Mouse (Mus musculus): ENCODE results near the gene Gm42957. TPM values are rescaled to one million over a fixed set of nuclear protein-coding genes. Genes with fewer than 3 reads are reported as not detected.
A peak's percentile ranks its signal among the peaks of the same experiment; 100 is the strongest.
"Not testable (repeated sequence)": the region's sequence is repeated elsewhere in the genome, so short reads cannot be mapped to it uniquely, and the experiment has no call there.

Gene Gm42957
- polyA plus RNA-seq, 1 experiment from 2014 or later = 0.04 TPM

DNA sequence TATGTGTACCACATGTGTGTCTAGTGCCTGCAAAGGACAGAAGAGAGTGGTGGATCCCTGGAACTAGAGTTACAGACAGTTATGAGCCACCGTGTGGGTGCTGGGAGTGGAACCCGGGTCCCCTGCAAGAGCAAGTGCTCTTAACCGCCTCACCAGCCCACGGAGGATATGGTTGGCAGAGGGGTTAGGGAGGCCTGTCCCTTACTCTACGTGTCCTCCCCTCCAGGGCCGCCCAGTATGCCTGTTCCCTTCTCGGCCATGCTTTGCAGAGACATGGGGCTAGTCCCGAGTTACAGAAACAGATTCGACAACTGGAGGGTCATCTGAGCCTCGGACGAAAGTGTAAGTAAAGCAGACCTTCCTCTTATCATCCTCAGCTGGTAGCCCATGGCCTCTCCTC, 1.2 kb downstream of the Gm42957 start:
- no peaks in the 10 kb centered on the region for H3K9me3 ChIP-seq (ENCODE audit: control insufficient read depth, low read length)
- DNase-seq (ENCODE audit: low spot score, missing footprints) (no peak), ATAC-seq (ENCODE audit: low FRiP score) (no peak)
- H3K9ac ChIP-seq (ENCODE audit: low read length) = peak overlapping the region; percentile 80
- peak overlapping the region; percentile 56 for H3K4me3 ChIP-seq (ENCODE audit: low read depth, low read length)
- 69% methylated on average over 11 of the region's 11 CpGs for WGBS
- H3K4me2 ChIP-seq = peak overlapping the region; percentile 88
- H3K36me3 ChIP-seq (ENCODE audit: control insufficient read depth, insufficient read depth, low read length) = peaks cover 7% of the 10 kb centered on the region; the same call in 1 of the 2 replicates
- peaks cover 3% of the 10 kb centered on the region; the same call in 1 of the 2 replicates for H3K4me1 ChIP-seq (ENCODE audit: control insufficient read depth, insufficient read depth, low read length)
- H3K27me3 ChIP-seq (ENCODE audit: control insufficient read depth, insufficient read depth, low read length) = no peaks in the 10 kb centered on the region
- no peak overlapping the region for H3K27ac ChIP-seq (ENCODE audit: low read depth, low read length)

DNA sequence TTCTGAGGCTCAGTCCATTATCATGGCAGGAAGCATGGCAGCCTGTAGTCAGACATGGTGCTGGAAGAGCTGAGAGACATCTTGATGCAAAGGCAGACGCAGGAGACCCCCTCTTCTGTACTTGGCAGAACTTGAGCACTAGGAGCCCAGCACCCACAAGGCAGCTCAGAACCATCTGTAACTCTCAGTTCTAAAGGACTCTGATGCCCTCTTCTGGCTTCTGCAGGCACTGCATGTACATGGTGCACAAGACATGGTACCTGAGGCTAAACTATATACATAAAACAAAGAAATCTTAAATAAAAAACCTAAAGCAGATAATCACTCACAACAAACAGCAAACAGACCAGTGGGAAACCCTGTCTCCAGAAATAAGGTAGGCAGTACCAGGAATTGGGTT, 3.9 kb downstream of the Gm42957 start:
- Histone ChIP-seq H3K9me3 (ENCODE audit: control insufficient read depth, low read length) (no peaks in the 10 kb centered on the region), H3K27me3 (ENCODE audit: control insufficient read depth, insufficient read depth, low read length) (no peaks in the 10 kb centered on the region), H3K4me3 (ENCODE audit: low read depth, low read length) (no peak overlapping the region), H3K4me1 (ENCODE audit: control insufficient read depth, insufficient read depth, low read length) (peaks cover 3% of the 10 kb centered on the region; the same call in 1 of the 2 replicates), H3K4me2 (no peak overlapping the region), H3K27ac (ENCODE audit: low read depth, low read length) (no peak overlapping the region), H3K36me3 (ENCODE audit: control insufficient read depth, insufficient read depth, low read length) (peaks cover 6% of the 10 kb centered on the region; the same call in 1 of the 2 replicates), H3K9ac (ENCODE audit: low read length) (no peak overlapping the region)
- DNase-seq (ENCODE audit: low spot score, missing footprints) = peak; percentile 89
- no peak for ATAC-seq (ENCODE audit: low FRiP score)
- 69% methylated on average over 1 of the region's 1 CpGs for WGBS

DNA sequence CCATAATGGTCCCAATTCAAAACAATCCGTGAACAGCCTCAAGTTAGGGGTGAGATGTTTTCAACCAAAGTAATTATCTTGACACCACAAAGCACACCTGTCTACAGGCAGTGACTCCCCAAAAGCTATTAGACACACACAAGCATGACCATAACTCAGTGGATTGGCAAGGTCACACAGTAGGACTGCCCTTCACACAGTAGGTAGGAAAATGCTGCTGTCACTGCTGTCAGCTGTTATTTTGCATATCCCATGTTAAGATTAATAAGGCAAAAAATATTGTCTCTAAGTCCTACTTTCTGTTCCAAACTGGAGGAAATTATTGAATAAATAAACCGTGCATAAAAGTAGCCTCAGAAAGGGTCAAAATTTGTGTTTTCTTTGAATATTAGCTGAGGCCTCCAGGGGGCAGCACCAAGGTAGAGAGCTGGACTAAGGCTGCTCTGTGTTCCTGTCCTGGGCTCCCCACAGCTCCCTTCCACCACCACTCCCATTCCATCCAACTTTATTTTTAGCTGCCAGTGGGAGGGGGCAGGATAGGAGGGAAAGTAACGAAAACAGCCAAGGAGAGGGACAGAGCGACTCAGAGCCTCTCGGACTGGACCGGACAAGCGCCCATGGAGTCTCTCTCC, 9.9 kb downstream of the Gm42957 start, which contains the start of gene Itga10:
Gene Itga10 (plus strand): TSS at position 567 of the 632 bp plus-strand sequence.
- Histone ChIP-seq H3K27me3 (ENCODE audit: control insufficient read depth, insufficient read depth, low read length) (no peaks in the 10 kb centered on the region), H3K27ac (ENCODE audit: low read depth, low read length) (no peak within 1 kb of the TSS), H3K9me3 (ENCODE audit: control insufficient read depth, low read length) (no peaks in the 10 kb centered on the region), H3K4me3 (ENCODE audit: low read depth, low read length) (no peak within 1 kb of the TSS), H3K36me3 (ENCODE audit: control insufficient read depth, insufficient read depth, low read length) (peaks cover 3% of the 10 kb centered on the region; the same call in 1 of the 2 replicates), H3K9ac (ENCODE audit: low read length) (no peak within 1 kb of the TSS), H3K4me2 (no peak within 1 kb of the TSS), H3K4me1 (ENCODE audit: control insufficient read depth, insufficient read depth, low read length) (no peaks in the 10 kb centered on the region)
- DNase-seq (ENCODE audit: low spot score, missing footprints) = peak; percentile 86
- WGBS = 65% methylated on average over 7 of the region's 7 CpGs
- ATAC-seq (ENCODE audit: low FRiP score) = 0 out of 2 replicates have a peak, but pooled peaks have one; percentile 38

DNA sequence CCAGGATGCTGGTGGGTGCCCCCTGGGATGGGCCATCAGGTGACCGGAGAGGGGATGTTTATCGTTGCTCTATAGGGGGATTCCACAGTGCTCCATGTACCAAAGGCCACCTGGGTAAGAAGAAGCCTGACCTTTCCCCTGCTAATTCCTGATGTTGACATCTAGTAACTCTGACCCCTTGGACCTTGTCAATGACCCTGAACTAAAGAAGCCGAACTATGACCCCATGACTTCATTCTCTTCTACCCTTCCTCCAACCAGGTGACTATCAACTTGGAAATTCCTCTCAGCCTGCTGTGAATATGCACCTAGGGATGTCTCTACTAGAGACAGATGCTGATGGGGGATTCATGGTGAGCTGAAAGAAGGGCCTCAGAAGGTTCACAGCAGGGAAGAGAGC, 12.1 kb downstream of the Gm42957 start:
- ATAC-seq (ENCODE audit: low FRiP score) (no peak), DNase-seq (ENCODE audit: low spot score, missing footprints) (no peak)
- Histone ChIP-seq H3K4me1 (ENCODE audit: control insufficient read depth, insufficient read depth, low read length) (no peaks in the 10 kb centered on the region), H3K4me3 (ENCODE audit: low read depth, low read length) (no peak overlapping the region), H3K9me3 (ENCODE audit: control insufficient read depth, low read length) (no peaks in the 10 kb centered on the region), H3K27ac (ENCODE audit: low read depth, low read length) (no peak overlapping the region), H3K4me2 (no peak overlapping the region), H3K36me3 (ENCODE audit: control insufficient read depth, insufficient read depth, low read length) (peaks cover 3% of the 10 kb centered on the region; the same call in 1 of the 2 replicates), H3K27me3 (ENCODE audit: control insufficient read depth, insufficient read depth, low read length) (no peaks in the 10 kb centered on the region), H3K9ac (ENCODE audit: low read length) (no peak overlapping the region)
- WGBS = 68% methylated on average over 3 of the region's 3 CpGs

DNA sequence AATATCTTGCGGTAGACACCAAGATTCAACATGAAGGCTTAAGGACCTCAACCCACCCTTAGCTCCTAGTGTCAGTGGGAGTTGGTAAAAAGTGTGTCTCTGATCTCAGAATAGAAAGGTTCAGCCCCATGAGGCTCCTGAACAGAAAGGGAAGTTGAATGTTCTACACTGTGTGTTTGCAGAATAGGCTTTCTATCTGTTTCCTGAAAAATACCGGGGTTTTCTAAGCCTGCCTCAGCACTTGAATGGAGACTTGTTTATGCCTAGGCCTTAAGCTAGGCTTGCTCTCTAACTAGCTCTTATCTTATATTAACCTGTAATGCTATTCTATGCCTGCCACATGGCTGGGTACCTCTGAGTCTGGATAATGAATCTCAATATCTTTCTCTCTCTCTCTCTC, 25.6 kb downstream of the Gm42957 start:
- Histone ChIP-seq H3K9ac (ENCODE audit: low read length) (no peak overlapping the region), H3K27me3 (ENCODE audit: control insufficient read depth, insufficient read depth, low read length) (no peaks in the 10 kb centered on the region), H3K4me1 (ENCODE audit: control insufficient read depth, insufficient read depth, low read length) (peaks cover 3% of the 10 kb centered on the region; the same call in 1 of the 2 replicates), H3K4me3 (ENCODE audit: low read depth, low read length) (no peak overlapping the region), H3K27ac (ENCODE audit: low read depth, low read length) (no peak overlapping the region), H3K36me3 (ENCODE audit: control insufficient read depth, insufficient read depth, low read length) (no peaks in the 10 kb centered on the region), H3K4me2 (no peak overlapping the region), H3K9me3 (ENCODE audit: control insufficient read depth, low read length) (no peaks in the 10 kb centered on the region)
- ATAC-seq (ENCODE audit: low FRiP score) = no peak
- no peak for DNase-seq (ENCODE audit: low spot score, missing footprints)
- 86% methylated on average over 2 of the region's 2 CpGs for WGBS

DNA sequence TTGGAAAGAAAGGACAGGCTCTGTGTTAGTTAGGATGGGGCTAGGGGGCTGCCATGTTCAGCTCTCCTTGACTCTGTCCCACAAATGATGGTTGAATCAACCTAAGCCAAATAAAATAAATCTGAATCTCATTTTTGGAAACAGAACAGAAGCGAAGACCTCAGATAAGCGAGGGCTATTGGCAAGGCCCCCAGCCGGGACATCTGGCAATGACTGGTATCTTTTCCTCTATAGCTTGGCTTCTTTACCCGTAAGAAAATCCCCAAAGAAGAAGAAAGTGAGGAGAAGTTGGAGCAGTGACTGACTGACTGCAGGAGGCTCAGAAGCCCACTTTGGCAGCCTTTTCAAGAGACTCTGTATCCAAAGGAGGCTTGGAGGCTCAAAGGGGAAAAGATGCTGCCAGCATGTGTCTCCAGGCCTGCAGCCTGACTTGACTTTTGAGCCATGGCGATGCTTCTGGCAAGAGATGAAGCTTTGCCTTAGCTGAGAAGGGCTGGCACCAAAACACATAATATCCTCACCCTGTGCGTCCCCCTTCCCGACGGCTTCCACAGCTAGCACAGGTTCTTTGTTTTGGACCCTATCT, 27.6 kb downstream of the Gm42957 start:
- H3K4me3 ChIP-seq (ENCODE audit: low read depth, low read length) = peak overlapping the region; percentile 12; the same call in 1 of the 2 replicates
- peak overlapping the region; percentile 52 for H3K9ac ChIP-seq (ENCODE audit: low read length)
- ATAC-seq (ENCODE audit: low FRiP score) = no peak
- H3K4me1 ChIP-seq (ENCODE audit: control insufficient read depth, insufficient read depth, low read length) = peaks cover 3% of the 10 kb centered on the region; the same call in 1 of the 2 replicates
- H3K9me3 ChIP-seq (ENCODE audit: control insufficient read depth, low read length) = no peaks in the 10 kb centered on the region
- no peak overlapping the region for H3K27ac ChIP-seq (ENCODE audit: low read depth, low read length)
- WGBS = 49% methylated on average over 8 of the region's 8 CpGs
- no peaks in the 10 kb centered on the region for H3K27me3 ChIP-seq (ENCODE audit: control insufficient read depth, insufficient read depth, low read length)
- no peaks in the 10 kb centered on the region for H3K36me3 ChIP-seq (ENCODE audit: control insufficient read depth, insufficient read depth, low read length)
- H3K4me2 ChIP-seq = peak overlapping the region; percentile 44
- no peak for DNase-seq (ENCODE audit: low spot score, missing footprints)

DNA sequence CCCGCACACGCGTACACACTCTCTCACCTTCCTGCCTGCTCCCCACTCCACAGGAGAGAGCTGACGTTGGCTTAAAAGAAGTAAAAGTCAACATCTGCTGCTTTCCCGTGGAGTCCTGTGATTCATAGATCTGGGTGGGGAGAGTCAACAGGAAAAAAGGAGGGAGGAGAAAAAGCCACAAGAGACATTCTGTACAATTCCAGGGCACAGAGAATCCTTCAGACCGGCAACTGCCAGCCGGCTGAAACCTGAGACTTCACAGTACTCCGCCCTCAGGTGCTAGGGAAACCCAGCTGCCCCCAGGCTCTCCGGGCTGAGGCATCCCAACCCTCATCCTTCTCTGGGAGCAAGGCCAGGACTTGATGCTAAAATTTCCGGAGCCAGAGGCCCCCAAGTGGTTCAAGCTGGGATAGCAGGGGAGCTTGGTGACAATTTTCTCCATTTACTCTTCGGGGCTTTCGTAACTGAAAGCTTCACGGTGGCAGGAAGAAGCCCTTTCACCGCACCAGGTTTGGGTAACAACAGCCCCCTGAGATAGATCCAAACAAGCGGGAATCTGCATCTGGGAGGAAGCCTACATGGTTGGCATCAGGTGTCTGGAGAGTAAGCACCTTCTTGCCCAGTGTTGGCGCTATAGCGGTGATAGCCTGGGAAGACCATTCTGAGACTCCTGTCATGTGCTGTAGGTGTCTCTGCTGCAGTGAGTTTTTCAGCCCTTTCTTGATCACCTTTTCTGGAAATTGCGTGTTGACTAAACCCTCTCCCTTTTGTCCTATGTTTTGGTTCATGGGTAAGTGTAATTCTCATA, 28.4 kb downstream of the Gm42957 start:
- Histone ChIP-seq H3K4me1 (ENCODE audit: control insufficient read depth, insufficient read depth, low read length) (peaks cover 3% of the 10 kb centered on the region; the same call in 1 of the 2 replicates), H3K27ac (ENCODE audit: low read depth, low read length) (no peak overlapping the region), H3K9me3 (ENCODE audit: control insufficient read depth, low read length) (no peaks in the 10 kb centered on the region), H3K27me3 (ENCODE audit: control insufficient read depth, insufficient read depth, low read length) (no peaks in the 10 kb centered on the region), H3K9ac (ENCODE audit: low read length) (peak overlapping the region; percentile 52), H3K36me3 (ENCODE audit: control insufficient read depth, insufficient read depth, low read length) (no peaks in the 10 kb centered on the region), H3K4me2 (peak overlapping the region; percentile 44), H3K4me3 (ENCODE audit: low read depth, low read length) (peak overlapping the region; percentile 12; the same call in 1 of the 2 replicates)
- WGBS = 5% methylated on average over 18 of the region's 18 CpGs
- peak; percentile 83 for ATAC-seq (ENCODE audit: low FRiP score)
- peak; percentile 99 for DNase-seq (ENCODE audit: low spot score, missing footprints)

DNA sequence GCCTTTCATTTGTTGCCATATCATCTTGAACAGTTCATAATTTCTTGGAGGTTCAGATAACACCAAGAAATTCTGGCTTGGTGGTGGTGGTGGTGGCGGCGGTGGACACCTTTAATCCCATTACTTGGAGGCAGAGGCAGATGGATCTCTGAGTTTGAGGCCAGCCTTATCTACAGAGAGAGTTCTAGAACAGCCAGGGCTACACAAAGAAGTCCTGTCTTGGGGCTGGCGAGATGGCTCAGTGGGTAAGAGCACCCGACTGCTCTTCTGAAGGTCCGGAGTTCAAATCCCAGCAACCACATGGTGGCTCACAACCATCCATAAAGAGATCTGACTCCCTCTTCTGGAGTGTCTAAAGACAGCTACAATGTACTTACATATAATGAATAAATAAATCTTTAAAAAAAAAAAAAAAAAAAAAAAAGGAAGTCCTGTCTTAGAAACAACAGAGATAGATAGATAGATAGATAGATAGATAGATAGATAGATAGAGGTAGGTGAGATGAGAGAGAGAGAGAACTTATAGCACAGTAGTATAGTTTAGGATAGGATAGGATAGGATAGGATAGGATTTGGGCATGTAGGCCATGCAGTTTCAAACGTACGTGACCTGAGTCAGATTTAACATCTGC, 30.6 kb downstream of the Gm42957 start:
- ATAC-seq (ENCODE audit: low FRiP score); H3K36me3 ChIP-seq (ENCODE audit: control insufficient read depth, insufficient read depth, low read length); H3K4me1 ChIP-seq (ENCODE audit: control insufficient read depth, insufficient read depth, low read length); H3K4me2 ChIP-seq; H3K9me3 ChIP-seq (ENCODE audit: control insufficient read depth, low read length); H3K9ac ChIP-seq (ENCODE audit: low read length); H3K4me3 ChIP-seq (ENCODE audit: low read depth, low read length); H3K27ac ChIP-seq (ENCODE audit: low read depth, low read length); H3K27me3 ChIP-seq (ENCODE audit: control insufficient read depth, insufficient read depth, low read length): not testable (repeated sequence)
- peak; percentile 6 for DNase-seq (ENCODE audit: low spot score, missing footprints)
- WGBS = 92% methylated on average over 7 of the region's 7 CpGs

All from midbrain, embryonic 11.5 days (tissue).